ENCODE assay signal across 21 mouse cellular contexts in genomic region chr13:50590388-50590787, GRCm38 (mm10). TPM values are rescaled to one million over a fixed set of nuclear protein-coding genes. Genes with fewer than 3 reads are reported as not detected.
A peak's percentile ranks its signal among the peaks of the same experiment; 100 is the strongest.
DNase-seq lines count a peak whose midpoint lies in the region; ATAC-seq and TF ChIP-seq lines count a peak whose summit lies in the region.
"Not testable (repeated sequence)": the region's sequence is repeated elsewhere in the genome, so short reads cannot be mapped to it uniquely, and the experiment has no call there.
"Had no signal": no experiment of that assay in that cellular context is flagged by ENCODE, and none has a peak within 500 bp of the region (broad histone marks: within the 10 kb centered on the region; RNA-seq: fewer than 3 reads in every experiment).

No protein-coding gene starts in this region.

- H3K27me3 ChIP-seq in liver, adult 2 months (ENCODE audit: control insufficient read depth, insufficient read depth, low read length); liver, postnatal 0 days (ENCODE audit: insufficient read depth, low read length): not testable (repeated sequence)

- H3K4me3 ChIP-seq in liver, adult 2 months (ENCODE audit: insufficient read depth, low read depth, low read length); liver, postnatal 0 days (ENCODE audit: low read depth, low read length): not testable (repeated sequence)

- TF ChIP-seq CTCF in liver, adult 2 months (IDR thresholded peaks at IDR 0.05; ENCODE audit: low read depth, low read length); liver, postnatal 0 days (IDR thresholded peaks at IDR 0.05; ENCODE audit: low read depth): not testable (repeated sequence)

- H3K79me2 ChIP-seq in liver, adult 2 months (ENCODE audit: control insufficient read depth, insufficient read depth, low read length), result not testable (repeated sequence)

- H3K27ac ChIP-seq in liver, adult 2 months (replicated peaks; ENCODE audit: insufficient read depth, low read depth, low read length); liver, postnatal 0 days (ENCODE audit: low read depth): not testable (repeated sequence)

- not testable (repeated sequence) for TF ChIP-seq EP300 in liver, postnatal 0 days (IDR thresholded peaks at IDR 0.05; ENCODE audit: low read depth)

- not testable (repeated sequence) for H3K9ac ChIP-seq in liver, adult 2 months (ENCODE audit: low read depth, low read length); liver, postnatal 0 days (replicated peaks)

- H3K4me2 ChIP-seq in liver, postnatal 0 days (ENCODE audit: low read depth, low read length), result not testable (repeated sequence)

- H3K9me3 ChIP-seq in liver, postnatal 0 days (ENCODE audit: low read length), result not testable (repeated sequence)

- not testable (repeated sequence) for TF ChIP-seq POLR2A in liver, adult 2 months (IDR thresholded peaks at IDR 0.05; ENCODE audit: extremely low read depth, insufficient read depth, low read length)

- H3K36me3 ChIP-seq in liver, adult 2 months (ENCODE audit: control insufficient read depth, insufficient read depth, low read length); liver, postnatal 0 days (replicated peaks; ENCODE audit: insufficient read depth, low read length): not testable (repeated sequence)

- peak; percentile 33 for DNase-seq in adrenal gland, adult 2 months
- DNase-seq in adrenal gland, adult 8-10 months, result peak; percentile 5
- DNase-seq in heart, adult 11 months, result peak; percentile 54
- peak; percentile 32 for DNase-seq in liver, adult 2 months (ENCODE audit: extremely low read depth, low read depth, low spot score)
- not testable (repeated sequence) for DNase-seq in liver, postnatal 0 days

- H3K4me1 ChIP-seq in liver, adult 2 months (ENCODE audit: control insufficient read depth, insufficient read depth, low read length); liver, postnatal 0 days (ENCODE audit: insufficient read depth): not testable (repeated sequence)

- peak; percentile 62; the same call in 1 of the 2 replicates for ATAC-seq in liver, postnatal 0 days

RNA-seq across cellular contexts. Expression of gene Gm904, which starts 52.6 kb away (rescaled TPM):
- total RNA-seq in adrenal gland, adult 2 months (2021), result not detected
- not detected in 2 replicates for polyA plus RNA-seq in adrenal gland, adult 2 months (2012; rRNA removed)
- not detected for total RNA-seq in adrenal gland, adult 8-10 months (2022)
- total RNA-seq in liver, adult 2 months (2014; rRNA removed), result not detected in 2 replicates
- polyA plus RNA-seq in liver, adult 2 months (2012; rRNA removed), result not detected in 2 replicates
- not detected in 2 replicates for polyA plus RNA-seq in liver, postnatal 0 days (2015; fragmentation: Nextera tagmentation; extraction: Ambion mirVana)
- total RNA-seq: adrenal gland, adult 18-20 months; adrenal gland, postnatal 10 days; adrenal gland, postnatal 14 days; adrenal gland, postnatal 25 days; adrenal gland, postnatal 36 days; adrenal gland, postnatal 4 days; CH12.LX; ES-E14; G1E; MEL had no signal
- polyA plus RNA-seq: activated CD4-positive, CD25-positive, alpha-beta regulatory T cell, adult 4 months; brain, embryonic 14.5 days; C2C12; CD4-positive, CD25-positive, alpha-beta regulatory T cell, adult 4 months; cerebellum, adult 2 months; G1E; Patski had no signal
